Mouse (Mus musculus) cerebellum, adult 2 months (tissue): ENCODE measurements around the gene Nrf1.

Experiments used
- CTCF ChIP-seq: fragments of 200-500 bp; IDR thresholded peaks from 2 replicates; pipeline ENCODE4 v1.5.1; 2011; ENCODE audit warnings: low read depth, mild to moderate bottlenecking, control low read depth, low read length, moderate library complexity, borderline replicate concordance; ENCODE audit not compliant: insufficient read depth
- POLR2A ChIP-seq: fragments of 200-500 bp; IDR thresholded peaks from 2 replicates; pipeline ENCODE4 v1.6.1; 2011; ENCODE audit warnings: low read length, control low read depth, borderline replicate concordance; ENCODE audit not compliant: insufficient read depth

GRCm38 (mm10) chr6:30109820-30110502, 62.2 kb downstream of the Nrf1 start:
- TF ChIP-seq CTCF (no peak), POLR2A (no peak)
